Mouse (Mus musculus) megakaryocyte progenitor cell, adult 5-6 weeks (primary cell): ENCODE measurements around the gene Prph. TPM values are rescaled to one million over a fixed set of nuclear protein-coding genes. Genes with fewer than 3 reads are reported as not detected.

Source experiments
- ATAC-seq: replicated peaks from 2 replicates; pipeline ENCODE4 v1.8.0; 2016; ENCODE audit warnings: mild to moderate bottlenecking, moderate TSS enrichment, inconsistent platforms; ENCODE audit not compliant: poor library complexity
- total RNA-seq, 2 experiments: library from RNA; stranded (forward) in 1 of 2; stranded (reverse) in 1 of 2; fragments of 157-497, 149-512 nt in 1 of 2; fragments of 200-1000 nt in 1 of 2; gene quantifications; 2 replicates each; pipeline versions ENCODE4 v1.2.3 to v1.2.4; 2015 to 2017

Prph gene
- total RNA-seq (2015) (0.07 TPM in 1 of 2 replicates, not detected in the other), total RNA-seq (2017) (not detected in 2 replicates)

DNA sequence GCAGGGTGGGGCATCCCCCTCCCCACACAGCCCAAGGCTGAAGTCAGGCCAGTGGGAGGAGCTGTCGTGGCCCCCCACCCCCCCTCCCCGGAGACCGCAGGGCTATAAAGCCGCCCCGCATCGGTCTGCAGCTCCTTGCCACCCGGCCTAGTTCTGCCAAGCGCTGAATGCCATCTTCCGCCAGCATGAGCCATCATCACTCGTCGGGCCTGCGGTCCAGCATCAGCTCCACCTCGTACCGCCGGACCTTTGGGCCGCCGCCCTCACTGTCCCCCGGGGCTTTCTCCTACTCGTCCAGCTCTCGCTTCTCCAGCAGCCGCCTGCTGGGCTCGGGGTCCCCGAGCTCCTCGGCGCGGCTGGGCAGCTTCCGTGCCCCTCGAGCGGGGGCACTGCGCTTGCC lies at the start of gene Prph:
Gene Prph (plus strand): TSS at position 135 of the 400 bp plus-strand sequence.
- ATAC-seq, result no peak

- ATAC-seq, result peak; percentile 73
Measured at GRCm38 (mm10) chr15:99008801-99009241, 46.2 kb upstream of the Prph start.

DNA sequence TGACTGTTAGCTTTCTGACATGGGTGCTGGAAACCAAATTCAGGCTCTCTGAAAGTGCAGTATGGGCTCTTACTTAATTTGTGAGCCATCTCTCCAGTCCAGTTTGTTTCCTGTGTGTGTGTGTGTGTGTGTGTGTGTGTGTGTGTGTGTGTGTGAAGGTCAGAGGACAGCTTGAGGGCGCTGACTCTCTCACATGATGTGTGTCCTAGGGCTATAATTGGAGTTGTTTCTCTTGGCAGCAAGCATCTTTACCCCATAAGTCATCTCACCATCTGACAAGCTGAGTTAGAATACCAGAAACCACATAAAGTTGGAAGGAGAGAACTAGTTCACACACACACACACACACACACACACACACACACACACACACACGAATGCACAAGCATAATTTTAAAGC lies 44.1 kb upstream of the Prph start:
- ATAC-seq, result no peak

DNA sequence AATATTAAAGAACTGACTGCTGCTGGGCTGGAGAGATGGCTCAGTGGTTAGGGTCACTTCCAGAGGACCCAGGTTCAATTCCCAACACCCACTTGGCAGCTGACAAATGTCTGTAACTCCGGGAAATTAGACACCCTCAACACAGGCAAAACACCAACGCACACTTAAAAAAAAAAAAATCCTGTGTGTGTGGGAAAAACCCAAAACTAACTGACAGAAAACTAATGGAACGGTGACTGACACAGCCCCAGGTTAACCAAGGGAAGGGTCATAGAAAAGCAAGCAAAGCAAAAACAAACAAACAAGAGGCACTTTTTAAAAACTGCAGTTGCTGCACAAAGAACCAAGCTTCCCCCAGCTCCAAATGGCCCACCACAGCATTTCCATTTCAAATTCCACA lies 43.0 kb upstream of the Prph start:
- ATAC-seq, result no peak

GRCm38 (mm10) chr15:99014496-99015030 lies 40.4 kb upstream of the Prph start:
- no peak for ATAC-seq

- ATAC-seq, result peak; percentile 64
Measured at GRCm38 (mm10) chr15:99017355-99017761, 37.6 kb upstream of the Prph start.

- ATAC-seq, result no peak
Measured at GRCm38 (mm10) chr15:99017986-99018385, 37.0 kb upstream of the Prph start.

- ATAC-seq, result no peak
Measured at GRCm38 (mm10) chr15:99018630-99019029, 36.3 kb upstream of the Prph start.

- ATAC-seq, result no peak
Measured at GRCm38 (mm10) chr15:99019436-99019835, 35.5 kb upstream of the Prph start.

GRCm38 (mm10) chr15:99020171-99020570 lies 34.8 kb upstream of the Prph start:
- no peak for ATAC-seq

DNA sequence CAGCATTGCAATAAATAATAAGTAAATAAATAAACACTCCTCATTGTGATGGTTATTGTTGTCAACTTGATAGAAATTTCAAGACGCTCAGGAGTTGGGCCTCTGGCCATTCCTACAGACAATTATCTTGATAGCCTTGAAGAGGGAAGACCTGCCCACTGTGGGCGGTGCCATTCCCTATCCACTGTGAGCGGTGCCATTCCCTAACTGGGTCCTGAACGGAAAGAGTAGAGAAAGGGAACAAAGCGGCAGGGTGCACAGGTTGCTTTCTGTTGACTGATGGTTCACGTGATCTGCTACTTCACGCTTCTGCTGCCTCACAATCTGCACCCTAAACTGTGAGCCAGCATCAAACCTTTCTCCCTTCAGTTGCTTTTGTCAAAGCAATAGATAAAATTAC lies 33.7 kb upstream of the Prph start:
- no peak for ATAC-seq

- peak; percentile 69 for ATAC-seq
Measured at GRCm38 (mm10) chr15:99024668-99025314, 30.2 kb upstream of the Prph start.

- ATAC-seq, result no peak
Measured at GRCm38 (mm10) chr15:99025414-99025813, 29.6 kb upstream of the Prph start.

- ATAC-seq, result no peak; the same call in 1 of the 2 replicates
Measured at GRCm38 (mm10) chr15:99026259-99026658, 28.7 kb upstream of the Prph start.

DNA sequence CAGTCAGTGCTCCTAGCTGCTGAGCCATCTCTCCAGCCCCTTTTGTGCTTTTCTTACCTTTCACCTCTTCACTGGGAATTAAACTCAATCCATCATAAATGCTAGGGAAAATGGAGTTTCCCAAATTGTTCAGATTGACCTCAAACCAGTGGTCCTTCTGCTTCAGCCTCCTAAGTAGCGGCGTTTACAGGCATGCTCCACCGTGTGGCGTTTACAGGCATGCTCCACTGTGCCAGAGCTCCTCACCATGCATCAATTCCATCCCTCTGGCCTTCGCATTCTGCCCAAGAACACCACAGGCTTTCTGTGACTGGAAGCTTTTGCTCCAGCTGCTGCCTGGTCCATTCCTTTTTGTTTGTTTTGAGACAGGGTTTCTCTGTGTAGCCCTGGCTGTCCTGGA lies 27.9 kb upstream of the Prph start:
- ATAC-seq, result no peak

- ATAC-seq, result no peak
Measured at GRCm38 (mm10) chr15:99028874-99029458, 26.0 kb upstream of the Prph start.

- ATAC-seq, result peak; percentile 73
Measured at GRCm38 (mm10) chr15:99029619-99030584, 25.1 kb upstream of the Prph start, which contains the start of gene Tuba1c. Gene Tuba1c (plus strand): TSS chr15:99029891.

DNA sequence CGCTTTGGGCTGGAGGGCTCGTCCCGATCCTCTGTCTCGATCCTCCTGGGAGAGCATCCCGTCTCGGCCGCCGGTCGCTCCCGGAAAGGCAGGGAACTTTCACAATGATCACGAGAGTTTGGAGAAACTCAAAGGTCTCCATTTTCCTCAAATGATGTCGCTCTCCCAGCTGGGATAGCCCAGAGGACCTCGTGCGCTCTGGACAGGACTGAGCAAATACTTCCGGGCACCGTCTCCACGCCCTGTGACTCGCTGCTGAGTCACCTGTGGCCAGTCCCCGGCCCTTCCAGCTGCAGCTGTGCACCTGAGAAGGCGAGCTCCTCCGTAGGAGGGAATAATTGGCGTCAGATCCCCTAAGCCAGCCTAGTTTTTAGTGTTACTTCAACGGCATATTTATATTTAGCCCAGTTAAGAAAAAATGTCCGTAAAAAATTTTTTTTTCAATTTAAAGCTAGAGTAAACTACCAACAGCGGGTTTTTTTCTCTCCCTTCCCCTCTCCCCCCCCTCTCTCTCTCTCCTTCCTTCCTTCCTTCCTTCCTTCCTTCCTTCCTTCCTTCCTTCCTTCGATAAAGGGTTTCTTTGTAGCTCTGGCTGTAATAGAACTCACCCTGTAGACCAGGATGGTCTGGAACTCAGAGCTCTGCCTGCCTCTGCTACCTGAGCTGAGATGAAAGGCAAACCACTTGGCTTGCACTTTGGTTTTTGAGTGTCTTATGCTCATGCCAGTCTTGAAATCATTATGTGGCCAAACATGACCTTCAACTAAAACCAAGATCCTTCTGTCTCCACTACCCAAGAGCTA lies 24.2 kb upstream of the Prph start:
- peak; percentile 26 for ATAC-seq

DNA sequence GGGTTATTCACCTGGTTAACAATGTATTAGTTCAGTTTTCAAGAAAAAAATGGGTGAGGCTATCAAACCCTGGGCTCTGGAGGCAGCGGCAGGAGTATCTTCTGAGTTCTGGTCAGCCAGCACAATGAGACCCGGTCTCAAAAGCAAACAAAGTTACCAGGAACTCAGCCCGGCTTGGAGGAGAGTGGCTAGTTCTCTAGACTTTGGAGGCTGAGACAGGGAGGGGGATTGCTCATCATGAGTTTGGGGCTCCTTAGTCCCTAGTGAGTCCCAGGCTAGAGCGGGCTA lies 23.6 kb upstream of the Prph start:
- ATAC-seq, result no peak

GRCm38 (mm10) chr15:99032041-99032725 lies 22.8 kb upstream of the Prph start:
- no peak for ATAC-seq
